Mouse (Mus musculus) monocyte, adult 2 months (primary cell): ENCODE results near the gene Acsf3.

ENCODE experiments used
- DNase-seq, 2 experiments: peaks; one replicate each; pipeline ENCODE4 v3.0.0; 2022; ENCODE audit warnings: low spot score in 2 of 2, low read depth in 1 of 2

Acsf3 gene

GRCm38 (mm10) chr8:122775285-122776155 is at the start of gene Acsf3:
Gene Acsf3 (plus strand): TSS chr8:122775486.
- DNase-seq: peak in 1 of 2 experiments; percentile 42

DNA sequence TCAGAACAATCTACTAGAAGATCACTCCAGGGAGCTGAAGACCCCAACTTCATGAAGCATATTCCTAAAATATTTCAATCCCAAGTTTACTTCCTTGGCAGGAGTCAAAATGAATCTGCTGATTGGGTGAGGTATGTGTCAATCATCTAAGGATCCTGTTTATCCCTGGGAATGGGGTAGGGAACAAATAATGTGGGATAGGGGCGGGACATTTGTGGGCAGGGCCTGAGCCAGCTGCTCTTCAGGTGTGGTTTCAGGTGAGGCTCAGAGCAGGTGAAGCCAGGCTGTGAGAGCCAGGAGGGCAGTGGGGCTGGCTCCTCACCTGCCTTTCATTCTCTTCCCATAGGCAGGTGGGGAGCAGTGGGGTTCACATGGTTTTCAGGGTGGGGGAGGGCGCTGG is 48.5 kb upstream of the Acsf3 start:
- no peak for DNase-seq

DNA sequence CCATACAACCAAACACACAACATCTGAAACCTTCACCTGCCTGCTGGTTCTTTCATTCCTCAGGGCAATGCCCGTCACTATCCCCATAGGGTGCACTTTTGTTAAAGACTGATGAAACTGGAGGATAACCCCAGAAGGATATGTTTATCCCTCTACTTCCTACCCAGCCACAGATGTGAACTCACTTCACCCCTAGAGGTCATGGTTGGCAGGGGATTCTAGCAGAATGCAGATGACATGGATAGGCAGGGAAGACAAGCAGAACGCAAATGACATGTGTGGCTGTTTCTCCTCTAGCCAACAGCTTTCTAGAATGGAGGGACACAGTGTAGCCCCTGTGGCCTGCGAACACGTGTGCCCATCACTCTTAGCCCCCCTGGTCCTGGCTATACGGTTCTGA is 47.9 kb upstream of the Acsf3 start:
- no peak for DNase-seq

- DNase-seq: no peak
Observed at GRCm38 (mm10) chr8:122728630-122729029, 46.7 kb upstream of the Acsf3 start.

DNA sequence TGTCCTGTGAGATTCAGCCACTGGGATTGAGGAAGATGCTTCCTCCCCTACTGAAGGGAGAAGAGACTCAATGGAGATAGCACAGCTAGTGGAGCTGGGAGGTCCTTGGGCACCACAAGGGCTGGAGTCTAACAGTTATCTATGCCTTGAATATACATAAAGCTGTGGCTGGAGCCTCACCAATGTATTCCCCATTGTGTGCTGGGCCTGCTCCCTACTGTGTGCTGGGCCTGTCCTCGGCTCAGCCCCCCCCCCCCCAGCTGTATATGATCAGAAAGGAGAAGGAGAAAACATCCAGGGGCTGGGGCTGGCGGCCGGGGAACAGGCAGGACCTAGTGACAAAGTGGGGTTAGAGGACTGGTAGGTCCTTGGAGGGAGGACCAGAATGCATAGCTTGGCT is 40.2 kb upstream of the Acsf3 start:
- DNase-seq: no peak

- DNase-seq: no peak
Observed at GRCm38 (mm10) chr8:122735542-122736473, 39.5 kb upstream of the Acsf3 start.

- DNase-seq: no peak
Observed at GRCm38 (mm10) chr8:122736623-122737022, 38.7 kb upstream of the Acsf3 start.

- DNase-seq: no peak
Observed at GRCm38 (mm10) chr8:122737071-122737470, 38.2 kb upstream of the Acsf3 start.

DNA sequence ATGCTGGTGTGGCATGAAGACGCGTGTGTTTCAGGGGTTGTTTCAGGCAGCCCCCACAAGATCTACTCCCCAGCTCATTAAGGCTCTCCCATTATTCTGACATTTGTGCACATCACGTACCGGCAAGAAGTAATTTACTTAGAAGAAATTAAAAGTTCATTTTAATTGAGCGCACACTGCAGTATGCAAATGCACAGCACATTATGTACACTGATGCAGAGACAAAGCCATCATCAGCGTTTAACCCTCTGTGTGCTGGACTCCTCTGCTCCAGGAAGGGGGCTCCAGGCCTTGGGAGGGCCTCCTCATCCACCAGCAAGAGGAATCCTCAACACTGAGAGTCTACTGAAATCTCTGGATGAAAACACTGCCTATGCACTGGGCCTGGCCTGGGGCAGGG is 37.4 kb upstream of the Acsf3 start:
- no peak for DNase-seq

DNA sequence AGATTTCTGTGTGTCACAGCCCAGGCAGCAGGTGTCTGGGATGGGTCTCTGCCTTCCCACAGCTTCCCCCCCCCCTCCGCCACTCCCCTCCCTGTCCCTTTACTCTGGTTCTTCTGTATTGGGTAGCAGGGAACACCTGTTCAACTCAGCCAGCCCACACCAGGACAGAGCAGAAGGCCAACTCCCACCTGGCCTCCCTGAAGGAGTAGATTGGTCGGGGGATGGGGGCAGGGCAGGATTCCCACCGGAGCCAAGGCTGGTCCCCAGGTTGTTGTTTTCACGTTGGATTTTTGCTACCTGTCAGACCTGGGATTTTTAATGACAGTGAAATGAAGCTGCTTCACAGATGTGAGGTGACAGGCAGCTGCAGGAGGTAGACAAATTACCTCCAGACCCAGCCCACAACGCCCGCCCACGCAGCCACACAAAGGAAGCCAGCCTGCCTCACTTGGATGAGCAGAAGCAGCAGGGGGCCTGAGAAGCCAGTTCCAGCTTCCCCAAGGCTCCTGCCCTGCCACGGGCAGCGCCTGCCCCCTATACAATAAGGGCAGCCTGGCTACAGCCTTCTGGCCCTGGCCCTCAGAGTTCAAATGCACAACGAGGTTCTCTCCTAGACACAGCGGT is 36.1 kb upstream of the Acsf3 start:
- no peak for DNase-seq

- DNase-seq: no peak
Observed at GRCm38 (mm10) chr8:122742471-122742870, 32.8 kb upstream of the Acsf3 start.

DNA sequence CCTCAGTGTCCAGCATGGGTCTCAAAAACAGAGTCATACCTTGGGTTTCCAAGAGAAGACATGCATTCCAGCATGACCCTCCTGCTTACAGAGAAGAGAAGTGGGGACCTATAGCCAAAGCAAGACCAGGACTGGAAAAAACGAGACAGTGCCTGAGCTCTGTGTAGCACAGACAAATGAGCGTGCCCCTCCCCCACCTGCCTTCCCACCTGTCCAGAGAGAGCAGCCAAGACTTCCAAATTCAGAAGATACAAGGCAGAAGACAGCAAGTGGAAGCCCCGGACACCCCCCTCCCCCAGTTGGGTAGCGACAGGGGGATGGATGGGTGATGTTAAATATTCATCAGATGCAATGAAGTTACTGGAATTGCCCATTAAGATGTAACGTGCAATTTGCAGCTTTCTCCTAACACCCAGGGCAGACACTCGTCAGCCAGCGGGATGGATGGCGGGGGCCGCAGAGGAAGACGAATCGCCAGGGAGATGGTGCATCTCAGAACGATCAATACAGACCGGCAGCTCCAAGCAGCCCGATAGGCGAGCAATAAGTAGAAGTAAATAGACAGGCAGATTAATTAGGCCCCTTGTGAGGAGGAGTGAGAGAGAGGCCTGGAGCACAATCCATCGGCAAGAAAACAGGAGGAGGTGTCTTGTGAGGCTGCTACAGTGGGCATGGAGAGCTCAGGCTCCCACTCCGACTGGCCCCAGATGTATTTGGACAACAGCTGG is 30.1 kb upstream of the Acsf3 start:
- DNase-seq: no peak

GRCm38 (mm10) chr8:122745750-122746275 is 29.5 kb upstream of the Acsf3 start:
- DNase-seq: no peak

DNA sequence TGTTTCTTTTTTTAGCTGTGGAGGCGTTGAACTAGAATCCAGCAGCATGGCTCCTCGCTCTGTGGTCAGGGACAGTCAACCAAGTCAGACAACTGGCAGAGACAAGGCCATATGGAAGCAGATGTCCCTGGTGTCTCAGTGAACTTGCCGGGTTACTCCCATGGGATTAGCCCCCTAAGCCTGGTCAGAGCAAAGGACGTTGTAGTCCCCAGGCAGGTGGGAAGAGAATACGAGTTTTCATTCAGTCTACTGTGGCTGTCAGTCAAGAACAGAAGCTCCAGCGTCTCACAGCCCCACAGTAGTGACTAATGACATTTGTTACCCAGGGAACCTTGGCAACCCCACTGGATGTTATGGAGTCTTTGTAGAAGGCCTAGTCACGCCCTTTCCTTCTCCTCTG is 28.8 kb upstream of the Acsf3 start:
- no peak for DNase-seq

DNA sequence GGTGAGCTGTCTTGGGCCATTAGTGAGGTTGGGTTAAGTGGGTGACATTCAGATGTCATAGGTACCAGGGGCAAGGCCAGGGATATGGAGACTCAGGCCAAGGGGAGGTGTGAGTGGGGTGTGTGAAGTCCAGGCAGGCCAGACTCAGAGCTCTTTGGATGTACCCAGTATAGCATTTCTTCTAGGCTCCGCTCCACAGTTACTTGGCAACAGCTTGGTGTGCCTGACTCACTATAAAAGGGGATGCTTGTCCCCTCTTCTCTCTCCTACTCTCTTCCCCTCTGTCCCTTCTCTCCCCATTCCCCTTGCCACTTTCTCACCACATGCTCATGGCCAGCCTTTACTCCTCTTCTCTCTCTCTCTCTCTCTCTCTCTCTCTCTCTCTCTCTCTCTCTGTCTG is 27.5 kb upstream of the Acsf3 start:
- no peak for DNase-seq

GRCm38 (mm10) chr8:122749333-122749958 is 25.8 kb upstream of the Acsf3 start:
- DNase-seq: no peak

DNA sequence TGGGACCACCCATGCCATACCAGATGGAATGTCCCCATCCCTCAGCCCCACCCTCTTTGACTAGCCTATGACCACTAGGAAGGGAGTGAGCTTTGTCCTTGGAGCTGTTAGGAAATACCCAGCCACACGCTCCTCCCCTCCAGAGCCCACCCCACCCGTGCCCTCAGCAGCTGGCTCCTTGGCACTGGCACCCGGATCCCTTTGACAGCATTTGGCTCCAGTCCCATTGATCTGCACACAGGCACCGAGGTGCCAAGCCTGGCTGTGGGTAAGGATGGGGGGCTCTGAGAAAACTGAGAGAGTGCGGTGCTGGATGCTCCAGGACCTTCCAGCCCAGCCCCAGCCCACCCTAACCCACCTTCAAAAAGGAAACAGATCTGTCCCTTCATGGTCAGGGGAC is 23.9 kb upstream of the Acsf3 start:
- no peak for DNase-seq

DNA sequence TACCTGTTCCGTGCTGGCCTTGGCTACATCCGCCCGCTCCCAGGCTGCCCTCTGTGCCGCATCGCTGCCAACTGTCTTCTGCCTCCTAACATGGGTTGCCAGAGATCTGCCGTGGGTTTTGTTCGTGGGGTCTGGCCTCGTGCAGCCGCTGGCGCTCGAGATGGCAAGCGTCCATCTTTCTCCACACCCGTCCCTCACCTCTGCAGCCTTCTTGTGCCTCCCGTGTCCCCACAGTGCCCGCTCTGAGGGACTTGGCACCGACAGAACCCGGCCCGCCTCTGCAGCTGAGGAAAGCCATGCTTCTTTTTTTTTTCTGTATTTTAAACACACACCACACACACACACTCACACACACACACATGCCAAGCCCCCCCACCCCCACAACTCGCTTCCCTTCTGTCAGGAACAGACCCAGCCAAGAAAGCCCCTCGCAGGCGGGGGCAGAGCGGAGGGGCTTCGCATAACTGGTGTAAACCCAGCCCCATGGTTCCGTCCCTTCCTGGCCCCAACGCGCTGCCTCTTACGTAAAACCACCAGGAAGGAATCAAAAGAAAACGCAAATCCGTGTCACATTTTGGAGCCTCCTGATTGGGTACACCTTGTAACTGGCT is 23.1 kb upstream of the Acsf3 start:
- DNase-seq: no peak

GRCm38 (mm10) chr8:122758597-122758996 is 16.7 kb upstream of the Acsf3 start:
- DNase-seq: no peak

DNA sequence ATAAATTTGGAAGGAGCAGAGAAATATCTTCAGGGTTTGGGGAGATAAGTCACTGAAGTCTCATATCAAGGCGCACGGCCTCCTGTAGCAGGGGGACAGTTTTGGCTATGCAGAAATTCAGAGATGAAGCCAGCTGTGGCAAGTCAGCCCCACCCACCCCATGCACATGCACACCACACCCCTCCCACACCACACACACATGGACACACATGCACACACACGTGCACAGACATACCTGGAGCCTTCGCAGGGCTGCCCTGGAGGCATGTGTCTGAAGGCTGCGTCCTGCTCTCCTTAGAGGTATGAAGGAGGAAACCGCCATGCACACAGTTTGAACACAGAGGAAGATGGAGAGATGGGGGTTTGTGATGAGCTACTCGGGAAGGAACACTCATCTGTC is 15.2 kb upstream of the Acsf3 start:
- no peak for DNase-seq
